Mouse (Mus musculus) embryonic fibroblast, embryonic 13.5 days (primary cell): ENCODE results near the gene Ccnj. TPM values are rescaled to one million over a fixed set of nuclear protein-coding genes. Genes with fewer than 3 reads are reported as not detected.

Experiments used
- H3K27ac ChIP-seq: 2 replicates; pipeline ENCODE4 v1.5.1; 2012; ENCODE audit warnings: low read length, control low read depth, inconsistent platforms; ENCODE audit not compliant: insufficient read depth
- H3K4me1 ChIP-seq: 2 replicates; pipeline ENCODE4 v1.6.1; 2011; ENCODE audit warnings: low read length; ENCODE audit not compliant: control insufficient read depth, insufficient read depth
- H3K4me3 ChIP-seq: 2 replicates; pipeline ENCODE4 v1.5.1; 2011; ENCODE audit warnings: mild to moderate bottlenecking, control low read depth, low read length; ENCODE audit not compliant: insufficient read depth
- CTCF ChIP-seq: IDR thresholded peaks from 2 replicates; pipeline ENCODE4 v1.5.1; 2011; ENCODE audit warnings: mild to moderate bottlenecking, control low read depth, low read length, moderate library complexity, borderline replicate concordance; ENCODE audit not compliant: insufficient read depth
- POLR2A ChIP-seq: IDR thresholded peaks from 2 replicates; pipeline ENCODE4 v1.6.1; 2011; ENCODE audit warnings: low read depth, mild to moderate bottlenecking, control low read depth, low read length, moderate library complexity
- polyA plus RNA-seq: library from polyadenylated mRNA; stranded (reverse); fragments of >200 nt; gene quantifications from 2 replicates; pipeline ENCODE4 v1.2.4, GENCODE M21; 2011; ENCODE audit warnings: low read depth; ENCODE audit not compliant: missing spikeins, insufficient read length

Ccnj gene
- polyA plus RNA-seq, 1 experiment: 4.3 TPM

GRCm38 (mm10) chr19:40840303-40840702 lies 9.2 kb downstream of the Ccnj start:
- no peak for TF ChIP-seq POLR2A
- no peak for TF ChIP-seq CTCF
- no peak overlapping the region for H3K27ac ChIP-seq
- H3K4me3 ChIP-seq: no peak overlapping the region
- no peaks in the 10 kb centered on the region for H3K4me1 ChIP-seq

- H3K4me3 ChIP-seq: no peak overlapping the region
- no peak overlapping the region for H3K27ac ChIP-seq
- H3K4me1 ChIP-seq: no peaks in the 10 kb centered on the region
- TF ChIP-seq POLR2A: no peak
- TF ChIP-seq CTCF: no peak
Measured at GRCm38 (mm10) chr19:40841083-40841482, 10.0 kb downstream of the Ccnj start.

- H3K4me3 ChIP-seq: no peak overlapping the region
- no peak for TF ChIP-seq POLR2A
- TF ChIP-seq CTCF: no peak
- H3K4me1 ChIP-seq: no peaks in the 10 kb centered on the region
- no peak overlapping the region for H3K27ac ChIP-seq
Measured at GRCm38 (mm10) chr19:40841593-40841992, 10.5 kb downstream of the Ccnj start.

GRCm38 (mm10) chr19:40844731-40845130 lies 13.7 kb downstream of the Ccnj start:
- no peak overlapping the region for H3K27ac ChIP-seq
- no peak overlapping the region for H3K4me3 ChIP-seq
- H3K4me1 ChIP-seq: no peaks in the 10 kb centered on the region
- TF ChIP-seq POLR2A: no peak

- no peak overlapping the region for H3K4me3 ChIP-seq
- TF ChIP-seq POLR2A (no peak), CTCF (no peak)
- H3K27ac ChIP-seq: no peak overlapping the region
- H3K4me1 ChIP-seq: no peaks in the 10 kb centered on the region
Measured at GRCm38 (mm10) chr19:40849391-40849790, 18.3 kb downstream of the Ccnj start.

- Histone ChIP-seq H3K27ac (no peak overlapping the region), H3K4me3 (no peak overlapping the region), H3K4me1 (no peaks in the 10 kb centered on the region)
- TF ChIP-seq CTCF (no peak), POLR2A (no peak)
Measured at GRCm38 (mm10) chr19:40859555-40859954, 28.5 kb downstream of the Ccnj start.

- Histone ChIP-seq H3K4me1 (no peaks in the 10 kb centered on the region), H3K4me3 (no peak overlapping the region), H3K27ac (no peak overlapping the region)
- no peak for TF ChIP-seq POLR2A
- no peak for TF ChIP-seq CTCF
Measured at GRCm38 (mm10) chr19:40868284-40868683, 37.2 kb downstream of the Ccnj start.

- no peak overlapping the region for H3K27ac ChIP-seq
- H3K4me1 ChIP-seq: no peaks in the 10 kb centered on the region
- TF ChIP-seq CTCF (no peak), POLR2A (no peak)
- no peak overlapping the region for H3K4me3 ChIP-seq
Measured at GRCm38 (mm10) chr19:40869425-40870105, 38.5 kb downstream of the Ccnj start.

GRCm38 (mm10) chr19:40872955-40873665 lies 42.0 kb downstream of the Ccnj start:
- H3K27ac ChIP-seq: no peak overlapping the region
- TF ChIP-seq POLR2A (peak; percentile 52), CTCF (no peak)
- H3K4me3 ChIP-seq: peak overlapping the region; percentile 27
- no peaks in the 10 kb centered on the region for H3K4me1 ChIP-seq

GRCm38 (mm10) chr19:40881700-40882099 lies 50.6 kb downstream of the Ccnj start:
- no peak overlapping the region for H3K4me3 ChIP-seq
- no peak overlapping the region for H3K27ac ChIP-seq
- TF ChIP-seq POLR2A: no peak
- no peaks in the 10 kb centered on the region for H3K4me1 ChIP-seq
